Mouse (Mus musculus) hindbrain, embryonic 14.5 days (tissue): ENCODE results near the gene Marcks. TPM values are rescaled to one million over a fixed set of nuclear protein-coding genes. Genes with fewer than 3 reads are reported as not detected.
"Not testable (repeated sequence)": the region's sequence is repeated elsewhere in the genome, so short reads cannot be mapped to it uniquely, and the experiment has no call there.

Experiments
- ATAC-seq: fragments of 200-750 bp; cut with Nextera tagmentation; 2 replicates; pipeline ENCODE4 v1.8.0; 2017; ENCODE audit warnings: moderate number of reproducible peaks, mild to moderate bottlenecking, moderate TSS enrichment, moderate library complexity; ENCODE audit not compliant: low FRiP score
- DNase-seq: peaks from one replicate; pipeline ENCODE4 v3.0.0-alpha.2; 2015; ENCODE audit warnings: low spot score
- H3K27ac ChIP-seq: fragments of 300-500 bp; sonication (generic); 2 replicates; pipeline ENCODE4 v1.5.1; 2014; ENCODE audit warnings: mild to moderate bottlenecking, moderate library complexity
- H3K27me3 ChIP-seq: fragments of 300-500 bp; sonication (generic); 2 replicates; pipeline ENCODE4 v1.6.1; 2014; ENCODE audit warnings: mild to moderate bottlenecking, low read length, mixed read lengths; ENCODE audit not compliant: control insufficient read depth, insufficient read depth
- H3K36me3 ChIP-seq: fragments of 300-500 bp; sonication (generic); replicated peaks from 2 replicates; pipeline ENCODE4 v1.6.1; 2014; ENCODE audit not compliant: control insufficient read depth, insufficient read depth
- H3K4me1 ChIP-seq: fragments of 300-500 bp; sonication (generic); replicated peaks from 2 replicates; pipeline ENCODE4 v1.6.1; 2014; ENCODE audit warnings: antibody characterized with exemption, low read length, mixed read lengths; ENCODE audit not compliant: control insufficient read depth, insufficient read depth
- H3K4me2 ChIP-seq: fragments of 300-500 bp; sonication (generic); replicated peaks from 2 replicates; pipeline ENCODE4 v1.6.1; 2014; ENCODE audit warnings: mild to moderate bottlenecking, moderate library complexity
- H3K4me3 ChIP-seq: fragments of 300-500 bp; sonication (generic); replicated peaks from 2 replicates; pipeline ENCODE4 v1.5.1; 2014; ENCODE audit warnings: mild to moderate bottlenecking, low read length
- H3K9ac ChIP-seq: fragments of 300-500 bp; sonication (generic); 2 replicates; pipeline ENCODE4 v1.6.1; 2014
- H3K9me3 ChIP-seq: fragments of 300-500 bp; sonication (generic); 2 replicates; pipeline ENCODE4 v1.6.1; 2016; ENCODE audit warnings: low read length; ENCODE audit not compliant: control insufficient read depth
- WGBS: fragments of 180-500 bp; shearing (Covaris S2); extraction: QIAGEN DNeasy Blood & Tissue Kit; methylation state at CpG from one replicate; pipeline ENCODE4 v1.1.7; 2014; 5-methylcytosine and 5-hydroxymethylcytosine counted together
- polyA plus RNA-seq: library from polyadenylated mRNA; unstranded; fragments of >200 nt; fragmentation: Nextera tagmentation; extraction: Ambion mirVana; gene quantifications from 2 replicates; pipeline ENCODE4 v1.2.1, GENCODE M21; 2014

The Marcks gene
- polyA plus RNA-seq, 1 experiment from 2014 or later, result 310 TPM

- no peak overlapping the region for H3K27ac ChIP-seq
- H3K4me2 ChIP-seq, result no peak overlapping the region
- H3K27me3 ChIP-seq, result no peaks in the 10 kb centered on the region
- no peaks in the 10 kb centered on the region for H3K4me1 ChIP-seq
- ATAC-seq (no peak), DNase-seq (no peak)
- H3K4me3 ChIP-seq, result no peak overlapping the region
- no peak overlapping the region for H3K9ac ChIP-seq
- H3K36me3 ChIP-seq, result no peaks in the 10 kb centered on the region
- H3K9me3 ChIP-seq, result no peaks in the 10 kb centered on the region
These were observed 45.4 kb downstream of the Marcks start for GRCm38 (mm10) chr10:37093306-37093705.

GRCm38 (mm10) chr10:37090411-37090810 lies 48.3 kb downstream of the Marcks start:
- no peak overlapping the region for H3K27ac ChIP-seq
- no peaks in the 10 kb centered on the region for H3K36me3 ChIP-seq
- H3K9me3 ChIP-seq, result no peaks in the 10 kb centered on the region
- no peaks in the 10 kb centered on the region for H3K4me1 ChIP-seq
- no peak overlapping the region for H3K9ac ChIP-seq
- DNase-seq (no peak), ATAC-seq (no peak)
- H3K4me2 ChIP-seq, result no peak overlapping the region
- no peaks in the 10 kb centered on the region for H3K27me3 ChIP-seq
- 87% methylated on average over 3 of the region's 3 CpGs for WGBS
- no peak overlapping the region for H3K4me3 ChIP-seq

GRCm38 (mm10) chr10:37084071-37084470 lies 54.6 kb downstream of the Marcks start:
- WGBS, result 98% methylated on average over 2 of the region's 2 CpGs
- not testable (repeated sequence) for ATAC-seq

More at GRCm38 (mm10) chr10:37084071-37084470, 54.6 kb downstream of the Marcks start:
- not testable (repeated sequence) for H3K9ac ChIP-seq, H3K4me2 ChIP-seq, DNase-seq, H3K9me3 ChIP-seq, H3K36me3 ChIP-seq, H3K27me3 ChIP-seq, H3K4me3 ChIP-seq, H3K4me1 ChIP-seq, H3K27ac ChIP-seq

Other genes starting within 250 kb of the Marcks start
- gene Hdac2, start 164.4 kb downstream of the Marcks start, polyA plus RNA-seq, result 397 and 402 TPM in 2 replicates